Mouse (Mus musculus) liver, embryonic 13.5 days (tissue): ENCODE results near the gene Rab13. TPM values are rescaled to one million over a fixed set of nuclear protein-coding genes. Genes with fewer than 3 reads are reported as not detected.
A peak's percentile ranks its signal among the peaks of the same experiment; 100 is the strongest.

Experiments used
- ATAC-seq: fragments of 200-750 bp; cut with Nextera tagmentation; 2 replicates; pipeline ENCODE4 v1.8.0; 2017; ENCODE audit warnings: low read depth, mild to moderate bottlenecking, moderate number of reproducible peaks, moderate library complexity
- DNase-seq: peaks from one replicate; pipeline ENCODE4 v3.0.0; 2022
- H3K27ac ChIP-seq: fragments of 300-500 bp; sonication (generic); 2 replicates; pipeline ENCODE4 v1.5.1; 2015; ENCODE audit warnings: moderate library complexity, mild to moderate bottlenecking, inconsistent platforms
- H3K27me3 ChIP-seq: fragments of 300-500 bp; sonication (generic); 2 replicates; pipeline ENCODE4 v1.6.1; 2015; ENCODE audit warnings: mild to moderate bottlenecking, inconsistent platforms
- H3K36me3 ChIP-seq: fragments of 300-500 bp; sonication (generic); 2 replicates; pipeline ENCODE4 v1.6.1; 2015; ENCODE audit warnings: mild to moderate bottlenecking, inconsistent platforms
- H3K4me1 ChIP-seq: fragments of 300-500 bp; sonication (generic); replicated peaks from 2 replicates; pipeline ENCODE4 v1.6.1; 2015; ENCODE audit warnings: inconsistent platforms
- H3K4me2 ChIP-seq: fragments of 300-500 bp; sonication (generic); 2 replicates; pipeline ENCODE4 v1.6.1; 2015; ENCODE audit warnings: inconsistent platforms, mild to moderate bottlenecking, moderate library complexity
- H3K4me3 ChIP-seq: fragments of 300-500 bp; sonication (generic); replicated peaks from 2 replicates; pipeline ENCODE4 v1.5.1; 2015; ENCODE audit warnings: mild to moderate bottlenecking, inconsistent platforms
- H3K9ac ChIP-seq: fragments of 300-500 bp; sonication (generic); 2 replicates; pipeline ENCODE4 v1.6.1; 2015; ENCODE audit warnings: mild to moderate bottlenecking, inconsistent platforms
- H3K9me3 ChIP-seq: fragments of 300-500 bp; sonication (generic); replicated peaks from 2 replicates; pipeline ENCODE4 v1.6.1; 2016; ENCODE audit warnings: inconsistent platforms
- WGBS: fragments of 180-500 bp; shearing (Covaris S2); methylation state at CpG from one replicate; pipeline ENCODE4 v1.1.7; 2015; ENCODE audit not compliant: insufficient replicate concordance; 5-methylcytosine and 5-hydroxymethylcytosine counted together
- polyA plus RNA-seq: library from polyadenylated mRNA; unstranded; fragments of >200 nt; fragmentation: Nextera tagmentation; extraction: Ambion mirVana; gene quantifications from 2 replicates; pipeline ENCODE4 v1.2.1, GENCODE M21; 2015

Gene Rab13
- polyA plus RNA-seq = 5.9 and 6.0 TPM in 2 replicates

DNA sequence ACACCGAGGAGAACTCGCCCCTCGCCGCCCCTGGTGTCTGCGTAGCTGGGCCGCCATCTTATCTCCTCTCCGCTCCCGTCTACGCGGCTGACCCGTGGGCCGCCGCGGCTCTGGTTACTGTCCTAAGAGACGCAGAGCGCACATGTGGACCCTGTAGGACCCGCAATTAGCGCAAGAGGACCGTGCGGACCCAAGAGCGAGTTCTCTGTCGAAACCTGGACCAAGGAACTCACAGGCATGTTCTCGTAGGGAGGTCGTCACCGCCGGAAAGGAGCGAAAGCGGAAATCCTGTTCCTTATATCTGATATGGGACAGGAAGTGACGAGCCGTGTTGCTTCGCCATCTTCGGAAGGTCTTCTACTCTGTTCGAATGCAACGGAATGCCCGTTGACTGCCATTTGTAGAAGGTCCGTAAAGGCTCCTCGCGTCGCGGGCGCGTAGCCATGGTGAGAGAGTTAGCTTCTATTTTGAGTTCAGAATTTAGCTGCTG is at the start of gene Rab13, which contains the start of gene Rps27:
Rab13 (plus strand) TSS at position 319 of the 490 bp plus-strand sequence.
Rps27 (minus strand) TSS at position 275 of the 490 bp plus-strand sequence.
- H3K9ac ChIP-seq = peak within 1 kb of the TSS; percentile 92
- peaks cover 46% of the 10 kb centered on the region for H3K4me1 ChIP-seq
- H3K27me3 ChIP-seq = no peaks in the 10 kb centered on the region
- ATAC-seq (peak; percentile 92), DNase-seq (peak; percentile 85)
- H3K9me3 ChIP-seq = no peaks in the 10 kb centered on the region
- H3K4me2 ChIP-seq = peak within 1 kb of the TSS; percentile 94
- WGBS = under 1% methylated on average over 42 of the region's 42 CpGs
- peak within 1 kb of the TSS; percentile 83 for H3K27ac ChIP-seq
- peaks cover 44% of the 10 kb centered on the region for H3K36me3 ChIP-seq
- peak within 1 kb of the TSS; percentile 86 for H3K4me3 ChIP-seq

DNA sequence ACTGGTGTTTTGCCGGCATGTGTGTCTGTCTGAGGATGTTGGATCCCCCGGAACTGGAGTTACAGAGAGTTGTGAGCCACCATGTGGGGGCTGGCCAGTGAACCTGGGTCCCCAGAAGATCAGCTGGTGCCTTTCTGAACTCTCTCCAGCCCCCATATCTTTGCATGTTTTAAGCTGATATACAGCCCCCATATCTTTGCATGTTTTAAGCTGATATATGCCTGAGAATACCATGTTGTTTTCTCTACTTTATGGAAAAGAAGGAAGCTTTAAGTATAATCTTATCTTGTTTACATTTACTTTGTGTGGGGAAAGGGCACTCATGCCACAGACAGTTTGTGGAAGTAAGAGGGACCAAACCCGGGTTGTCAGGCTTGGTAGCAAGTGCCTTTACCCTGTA is 33.9 kb upstream of the Rab13 start:
- H3K9me3 ChIP-seq = no peaks in the 10 kb centered on the region
- H3K9ac ChIP-seq = no peak overlapping the region
- no peak for ATAC-seq
- H3K27ac ChIP-seq = no peak overlapping the region
- 51% methylated on average over 3 of the region's 3 CpGs for WGBS
- no peak overlapping the region for H3K4me3 ChIP-seq
- H3K27me3 ChIP-seq = no peaks in the 10 kb centered on the region
- no peaks in the 10 kb centered on the region for H3K36me3 ChIP-seq
- no peak for DNase-seq
- H3K4me1 ChIP-seq = 0 out of 2 replicates have a peak, but pooled peaks cover 5% of the 10 kb centered on the region
- H3K4me2 ChIP-seq = no peak overlapping the region

DNA sequence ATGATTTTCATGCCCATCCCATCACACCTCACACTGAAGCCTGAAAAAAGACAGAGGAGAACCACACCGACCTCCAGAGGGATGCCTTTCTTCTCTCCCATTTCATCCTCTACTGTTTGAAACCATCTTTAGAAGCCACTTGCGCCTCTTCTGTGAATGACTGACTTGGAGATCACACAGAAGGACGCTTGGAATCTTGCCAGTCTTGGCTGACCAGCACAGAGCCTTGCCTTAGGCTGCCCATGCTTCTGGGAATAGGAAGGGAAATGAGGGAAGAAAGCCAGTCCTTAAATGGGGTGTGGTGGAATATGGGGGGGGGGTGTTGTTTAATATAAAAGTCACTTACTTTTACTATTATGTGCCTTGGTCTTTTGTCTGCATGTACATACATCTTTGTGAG is 29.9 kb upstream of the Rab13 start:
- H3K27ac ChIP-seq = no peak overlapping the region
- H3K4me3 ChIP-seq = no peak overlapping the region
- H3K36me3 ChIP-seq = no peaks in the 10 kb centered on the region
- ATAC-seq = no peak
- no peaks in the 10 kb centered on the region for H3K27me3 ChIP-seq
- H3K9ac ChIP-seq = no peak overlapping the region
- 62% methylated on average over 3 of the region's 3 CpGs for WGBS
- no peaks in the 10 kb centered on the region for H3K9me3 ChIP-seq
- DNase-seq = no peak
- no peak overlapping the region for H3K4me2 ChIP-seq
- H3K4me1 ChIP-seq = 0 out of 2 replicates have a peak, but pooled peaks cover 5% of the 10 kb centered on the region

DNA sequence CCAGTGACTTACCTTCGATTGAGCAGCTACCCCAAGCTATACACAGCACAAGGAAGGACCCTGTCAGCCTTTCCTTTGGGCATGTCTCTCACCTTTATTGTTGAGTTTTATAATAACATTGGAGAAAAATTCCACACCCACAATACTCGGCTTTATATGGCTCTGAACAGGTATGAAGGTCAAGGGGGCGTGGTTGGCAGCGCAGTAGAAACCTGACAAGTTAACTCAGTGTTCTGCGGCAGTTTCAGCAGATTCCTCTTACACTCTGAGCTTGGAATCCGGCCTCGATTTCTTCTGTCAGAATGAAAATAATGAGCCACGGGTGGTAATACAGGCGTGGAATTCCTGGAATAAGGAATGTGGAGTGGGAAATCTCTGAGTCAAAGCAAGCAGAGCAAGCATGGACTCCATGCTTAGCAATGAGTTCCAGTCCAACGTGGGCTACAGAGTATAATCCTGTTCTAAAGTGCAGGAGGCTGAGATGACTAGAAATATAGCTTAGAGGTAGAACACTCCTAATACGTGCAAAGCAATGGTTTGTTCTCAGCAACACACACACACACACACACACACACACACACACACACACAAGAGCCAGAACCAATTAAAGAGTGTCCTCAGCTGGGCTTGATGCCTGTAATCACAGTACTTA is 22.5 kb upstream of the Rab13 start:
- DNase-seq = no peak
- Histone ChIP-seq H3K4me1 (no peaks in the 10 kb centered on the region), H3K4me3 (no peak overlapping the region), H3K36me3 (no peaks in the 10 kb centered on the region), H3K9ac (no peak overlapping the region), H3K27ac (no peak overlapping the region), H3K27me3 (no peaks in the 10 kb centered on the region), H3K4me2 (no peak overlapping the region), H3K9me3 (no peaks in the 10 kb centered on the region)
- 69% methylated on average over 11 of the region's 11 CpGs for WGBS
- no peak for ATAC-seq

DNA sequence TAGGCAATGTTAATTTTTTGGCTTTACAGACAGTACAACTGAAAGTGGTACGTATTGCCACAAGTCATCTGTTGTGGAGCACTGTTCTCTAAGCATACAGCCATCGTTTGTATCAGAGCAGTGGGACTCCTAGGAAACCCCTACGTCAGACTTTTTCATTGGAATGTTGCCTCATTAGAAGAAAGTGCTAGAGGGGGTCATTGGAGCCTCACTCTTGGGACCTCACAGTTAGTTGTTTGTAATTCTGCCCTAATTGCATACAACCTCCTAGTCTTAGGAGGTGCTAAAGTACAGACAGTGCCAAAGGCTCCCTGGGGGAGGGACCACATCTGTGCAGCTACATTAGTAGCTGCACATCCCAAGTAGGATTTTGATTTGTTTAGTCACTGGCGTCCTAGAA is 18.7 kb upstream of the Rab13 start:
- no peaks in the 10 kb centered on the region for H3K4me1 ChIP-seq
- H3K4me2 ChIP-seq = no peak overlapping the region
- H3K27me3 ChIP-seq = no peaks in the 10 kb centered on the region
- no peak overlapping the region for H3K4me3 ChIP-seq
- ATAC-seq (no peak), DNase-seq (no peak)
- 64% methylated on average over 4 of the region's 4 CpGs for WGBS
- H3K9me3 ChIP-seq = no peaks in the 10 kb centered on the region
- no peaks in the 10 kb centered on the region for H3K36me3 ChIP-seq
- H3K27ac ChIP-seq = no peak overlapping the region
- H3K9ac ChIP-seq = no peak overlapping the region

DNA sequence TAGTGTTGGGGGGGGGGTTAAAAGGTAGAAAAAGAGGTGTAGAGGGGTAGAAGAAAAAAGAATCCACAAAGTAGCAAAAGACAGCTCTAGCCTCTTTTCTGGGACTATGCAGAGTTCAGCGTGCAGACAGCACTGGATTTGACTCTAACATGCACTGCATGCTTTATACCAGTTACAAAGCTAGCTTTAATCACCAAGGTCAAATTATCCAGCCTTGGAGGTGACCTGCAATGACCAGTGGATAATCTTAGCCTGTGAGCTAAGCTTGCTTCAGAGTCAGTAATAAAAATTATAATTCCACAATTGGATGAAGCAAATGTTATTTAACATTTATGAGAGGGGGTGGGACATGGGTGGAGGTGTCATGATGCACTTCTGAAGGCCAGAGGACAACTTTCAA is 17.9 kb upstream of the Rab13 start:
- Histone ChIP-seq H3K36me3 (no peaks in the 10 kb centered on the region), H3K4me3 (no peak overlapping the region), H3K9ac (no peak overlapping the region), H3K27me3 (no peaks in the 10 kb centered on the region), H3K4me2 (no peak overlapping the region), H3K9me3 (no peaks in the 10 kb centered on the region), H3K4me1 (no peaks in the 10 kb centered on the region), H3K27ac (no peak overlapping the region)
- 67% methylated on average over 1 of the region's 1 CpGs for WGBS
- DNase-seq (no peak), ATAC-seq (no peak)

DNA sequence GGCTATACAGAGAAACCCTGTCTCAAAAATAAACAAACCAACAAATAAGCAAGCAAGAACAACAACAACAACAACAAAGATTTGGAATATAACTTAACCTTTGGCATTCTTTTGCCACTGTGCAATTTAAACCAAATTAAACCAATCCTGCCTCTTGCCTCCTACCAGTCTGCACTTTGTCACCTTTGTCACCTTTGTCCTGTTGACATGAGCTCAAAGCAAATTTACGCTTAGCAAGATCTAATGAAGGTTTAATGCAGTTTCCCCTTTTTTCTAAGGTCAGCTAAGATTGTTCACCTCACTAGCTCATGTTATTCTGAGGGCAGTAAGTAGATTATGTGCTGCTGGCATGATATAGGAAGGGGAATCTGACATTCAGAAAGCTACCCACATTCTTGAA is 15.9 kb upstream of the Rab13 start:
- ATAC-seq (no peak), DNase-seq (no peak)
- Histone ChIP-seq H3K9me3 (no peaks in the 10 kb centered on the region), H3K4me1 (no peaks in the 10 kb centered on the region), H3K27ac (no peak overlapping the region), H3K4me3 (no peak overlapping the region), H3K4me2 (no peak overlapping the region), H3K9ac (no peak overlapping the region), H3K36me3 (no peaks in the 10 kb centered on the region), H3K27me3 (no peaks in the 10 kb centered on the region)
- WGBS = 76% methylated on average over 1 of the region's 1 CpGs

DNA sequence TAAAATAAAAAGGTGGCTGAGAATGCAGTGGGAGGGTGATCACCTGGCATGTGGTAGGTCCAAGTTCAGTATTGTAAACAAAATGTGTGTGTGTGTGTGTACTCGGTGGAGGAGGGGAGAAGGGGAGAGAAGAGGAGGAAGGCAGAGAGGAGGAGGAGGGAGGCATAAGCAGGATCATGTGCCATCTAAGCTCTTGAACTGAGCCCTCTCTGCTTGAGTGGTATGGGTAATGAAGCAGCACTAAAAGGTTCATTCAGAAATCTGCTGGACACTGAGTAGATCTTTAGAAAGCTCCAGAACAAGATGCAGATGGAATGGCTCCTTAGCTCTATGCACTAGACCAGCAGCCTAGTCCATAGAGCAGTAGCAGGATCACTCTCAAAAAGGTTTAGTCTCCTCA is 10.6 kb upstream of the Rab13 start:
- no peaks in the 10 kb centered on the region for H3K9me3 ChIP-seq
- H3K4me1 ChIP-seq = no peaks in the 10 kb centered on the region
- H3K4me2 ChIP-seq = no peak overlapping the region
- 43% methylated on average over 1 of the region's 1 CpGs for WGBS
- H3K27ac ChIP-seq = no peak overlapping the region
- ATAC-seq (no peak), DNase-seq (no peak)
- no peak overlapping the region for H3K9ac ChIP-seq
- peaks cover 12% of the 10 kb centered on the region for H3K36me3 ChIP-seq
- no peak overlapping the region for H3K4me3 ChIP-seq
- H3K27me3 ChIP-seq = no peaks in the 10 kb centered on the region

DNA sequence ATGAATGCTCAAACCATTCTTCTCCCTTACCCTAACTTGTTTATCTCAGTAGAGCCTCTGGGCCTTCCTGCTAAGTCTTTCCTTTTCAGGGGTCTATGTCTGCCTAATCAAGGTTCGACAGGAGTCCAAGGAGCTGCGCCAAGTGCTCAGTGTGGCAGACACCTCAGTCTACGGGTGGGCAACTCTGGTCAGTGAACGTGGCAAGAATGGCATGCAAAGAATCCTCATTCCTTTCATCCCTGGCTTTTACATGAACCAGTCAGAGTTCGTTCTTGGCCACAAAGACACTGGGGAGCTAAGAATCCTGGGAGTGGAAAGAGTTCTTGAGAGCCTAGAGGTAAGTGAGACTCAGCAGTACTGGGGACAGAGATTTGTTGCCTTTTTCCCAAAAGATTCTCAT is 9.9 kb upstream of the Rab13 start:
- no peak for DNase-seq
- Histone ChIP-seq H3K4me2 (no peak overlapping the region), H3K4me1 (peaks cover 2% of the 10 kb centered on the region; the same call in 1 of the 2 replicates), H3K4me3 (no peak overlapping the region), H3K9me3 (no peaks in the 10 kb centered on the region), H3K27me3 (no peaks in the 10 kb centered on the region), H3K27ac (no peak overlapping the region), H3K36me3 (peaks cover 20% of the 10 kb centered on the region), H3K9ac (no peak overlapping the region)
- no peak for ATAC-seq
- WGBS = 62% methylated on average over 5 of the region's 5 CpGs

DNA sequence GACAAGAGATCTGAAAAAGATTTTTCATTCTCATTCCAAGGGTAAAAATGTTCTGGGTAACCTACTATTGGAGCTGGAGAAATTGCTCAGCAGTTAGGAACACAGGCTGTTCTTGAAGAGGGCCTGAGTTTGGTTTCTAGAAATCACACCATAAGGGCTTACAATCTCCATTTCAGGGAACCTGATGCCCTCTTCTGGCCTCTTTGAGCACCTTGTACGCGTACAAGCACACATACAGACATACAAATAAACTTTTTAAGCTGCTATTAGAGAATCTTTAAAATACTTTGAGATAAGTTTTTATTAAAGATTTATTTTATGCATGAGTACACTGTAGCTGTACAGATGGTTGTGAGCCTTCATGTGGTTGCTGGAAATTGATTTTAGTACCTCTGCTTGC is 8.9 kb upstream of the Rab13 start:
- DNase-seq (no peak), ATAC-seq (no peak)
- Histone ChIP-seq H3K4me1 (peaks cover 6% of the 10 kb centered on the region), H3K27me3 (no peaks in the 10 kb centered on the region), H3K9ac (no peak overlapping the region), H3K4me2 (no peak overlapping the region), H3K4me3 (no peak overlapping the region), H3K27ac (no peak overlapping the region), H3K36me3 (peaks cover 29% of the 10 kb centered on the region), H3K9me3 (no peaks in the 10 kb centered on the region)
- 86% methylated on average over 2 of the region's 2 CpGs for WGBS

DNA sequence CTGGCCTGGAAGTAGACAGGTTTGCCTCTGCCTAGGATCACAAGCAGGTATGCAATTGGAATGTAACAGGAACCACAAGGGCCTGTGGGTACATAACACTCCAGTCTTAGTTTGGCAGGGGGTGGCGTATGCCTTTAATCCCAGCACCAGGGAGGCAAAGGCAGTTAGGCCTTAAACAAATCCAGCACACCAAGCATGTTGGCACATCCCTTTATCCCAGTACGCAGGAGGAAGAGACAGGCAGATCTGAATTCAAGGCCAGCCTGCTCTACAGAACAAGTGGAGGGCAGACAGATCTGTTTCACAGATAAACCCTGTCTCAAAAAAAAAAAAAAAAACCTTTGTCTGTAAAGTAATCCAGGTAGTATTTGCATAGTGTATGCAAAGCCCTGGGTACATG is 4.8 kb upstream of the Rab13 start:
- no peak overlapping the region for H3K4me3 ChIP-seq
- H3K4me1 ChIP-seq = peaks cover 38% of the 10 kb centered on the region
- no peak overlapping the region for H3K4me2 ChIP-seq
- DNase-seq (no peak), ATAC-seq (no peak)
- WGBS = 88% methylated on average over 2 of the region's 2 CpGs
- H3K27me3 ChIP-seq = no peaks in the 10 kb centered on the region
- H3K9me3 ChIP-seq = no peaks in the 10 kb centered on the region
- H3K27ac ChIP-seq = peak overlapping the region; percentile 18; the same call in 1 of the 2 replicates
- H3K36me3 ChIP-seq = peaks cover 62% of the 10 kb centered on the region
- no peak overlapping the region for H3K9ac ChIP-seq
